Mouse (Mus musculus) embryonic facial prominence, embryonic 11.5 days (tissue): ENCODE measurements at regions not wholly inside any gene's neighbourhood (a gene's known extent, or its start where the extent isn't known, plus 50 kb on each side); places are given as distances from the start of the nearest gene placed in this dataset.
A peak's percentile ranks its signal among the peaks of the same experiment; 100 is the strongest.

Experiments used
- ATAC-seq: fragments of 200-750 bp; cut with Nextera tagmentation; replicated peaks from 2 replicates; pipeline ENCODE4 v1.8.0; 2017; ENCODE audit warnings: low read depth; ENCODE audit not compliant: insufficient number of reproducible peaks, low FRiP score, low TSS enrichment
- DNase-seq: peaks from one replicate; pipeline ENCODE4 v3.0.0-alpha.2; 2015; ENCODE audit warnings: low spot score
- H3K27ac ChIP-seq: fragments of 300-500 bp; sonication (generic); replicated peaks from 2 replicates; pipeline ENCODE4 v1.5.1; 2014; ENCODE audit warnings: mild to moderate bottlenecking, low read depth, low read length, control low read depth
- H3K27me3 ChIP-seq: fragments of 300-500 bp; sonication (generic); 2 replicates; pipeline ENCODE4 v1.6.1; 2014; ENCODE audit warnings: mild to moderate bottlenecking, low read length, moderate library complexity, mixed read lengths; ENCODE audit not compliant: control insufficient read depth, insufficient read depth
- H3K36me3 ChIP-seq: fragments of 300-500 bp; sonication (generic); replicated peaks from 2 replicates; pipeline ENCODE4 v1.6.1; 2014; ENCODE audit warnings: low read depth, mild to moderate bottlenecking, low read length, moderate library complexity, mixed read lengths; ENCODE audit not compliant: control insufficient read depth, insufficient read depth
- H3K4me1 ChIP-seq: fragments of 300-500 bp; sonication (generic); 2 replicates; pipeline ENCODE4 v1.6.1; 2014; ENCODE audit warnings: low read length, mixed read lengths; ENCODE audit not compliant: control insufficient read depth, insufficient read depth
- H3K4me2 ChIP-seq: fragments of 300-500 bp; sonication (generic); 2 replicates; pipeline ENCODE4 v1.6.1; 2014; ENCODE audit warnings: low read depth, mild to moderate bottlenecking, control low read depth, low read length, moderate library complexity
- H3K4me3 ChIP-seq: fragments of 300-500 bp; sonication (generic); 2 replicates; pipeline ENCODE4 v1.5.1; 2014; ENCODE audit warnings: low read depth, low read length, control low read depth
- H3K9ac ChIP-seq: fragments of 300-500 bp; sonication (generic); replicated peaks from 2 replicates; pipeline ENCODE4 v1.6.1; 2014; ENCODE audit warnings: mild to moderate bottlenecking, control low read depth, low read length
- H3K9me3 ChIP-seq: fragments of 300-500 bp; sonication (generic); replicated peaks from 2 replicates; pipeline ENCODE4 v1.6.1; 2016; ENCODE audit warnings: mild to moderate bottlenecking, low read length, inconsistent platforms, mixed read lengths; ENCODE audit not compliant: control insufficient read depth
- WGBS: fragments of 180-500 bp; shearing (Covaris S2); extraction: QIAGEN DNeasy Blood & Tissue Kit; methylation state at CpG from one replicate; pipeline ENCODE4 v1.1.7; 2014; 5-methylcytosine and 5-hydroxymethylcytosine counted together

GRCm38 (mm10) chr14:83143488-83143887 is 1299.9 kb upstream of the Pcdh17 start:
- H3K4me2 ChIP-seq, result no peak overlapping the region
- no peak overlapping the region for H3K27ac ChIP-seq
- no peaks in the 10 kb centered on the region for H3K27me3 ChIP-seq
- WGBS, result 35% methylated on average over 1 of the region's 1 CpGs
- DNase-seq, result no peak
- no peak for ATAC-seq
- H3K4me3 ChIP-seq, result no peak overlapping the region
- H3K9me3 ChIP-seq, result no peaks in the 10 kb centered on the region
- no peaks in the 10 kb centered on the region for H3K4me1 ChIP-seq
- H3K9ac ChIP-seq, result no peak overlapping the region
- H3K36me3 ChIP-seq, result no peaks in the 10 kb centered on the region

GRCm38 (mm10) chr14:83154816-83155215 is 1288.5 kb upstream of the Pcdh17 start:
- H3K4me2 ChIP-seq, result no peak overlapping the region
- H3K4me3 ChIP-seq, result no peak overlapping the region
- no peak overlapping the region for H3K9ac ChIP-seq
- no peaks in the 10 kb centered on the region for H3K36me3 ChIP-seq
- H3K4me1 ChIP-seq, result no peaks in the 10 kb centered on the region
- DNase-seq, result peak; percentile 1
- H3K27ac ChIP-seq, result no peak overlapping the region
- no peaks in the 10 kb centered on the region for H3K27me3 ChIP-seq
- peak; percentile 52; the same call in 1 of the 2 replicates for ATAC-seq
- H3K9me3 ChIP-seq, result no peaks in the 10 kb centered on the region
